Comparison of ENCODE assay signal across 8 mouse cellular contexts in genomic region chr5:24623041-24623985, GRCm38 (mm10). TPM values are rescaled to one million over a fixed set of nuclear protein-coding genes. Genes with fewer than 3 reads are reported as not detected.
DNase-seq lines count a peak whose midpoint lies in the region; ATAC-seq and TF ChIP-seq lines count a peak whose summit lies in the region.

No protein-coding gene starts in this region.

- peak overlapping the region; percentile 76 for H3K9ac ChIP-seq in heart, embryonic 12.5 days
- H3K9ac ChIP-seq in ES-Bruce4 (ENCODE audit: low read depth, poor library complexity, severe bottlenecking), result no peak overlapping the region
- H3K9ac ChIP-seq in embryonic facial prominence, embryonic 15.5 days, result no peak overlapping the region
- peak overlapping the region; percentile 81 for H3K9ac ChIP-seq in limb, embryonic 13.5 days

- DNase-seq in heart, postnatal 4 days, result no peak
- DNase-seq in urinary bladder, adult 2 months (ENCODE audit: low spot score), result no peak
- no peak for DNase-seq in thymus, postnatal 0 days (ENCODE audit: low spot score)

- peak overlapping the region; percentile 93 for H3K4me2 ChIP-seq in heart, embryonic 12.5 days
- peak overlapping the region; percentile 84 for H3K4me2 ChIP-seq in embryonic facial prominence, embryonic 15.5 days (replicated peaks)
- peak overlapping the region; percentile 91 for H3K4me2 ChIP-seq in limb, embryonic 13.5 days (replicated peaks)

- TF ChIP-seq CTCF in ES-Bruce4 (IDR thresholded peaks at IDR 0.05; ENCODE audit: low read depth, low read length), result no peak

- TF ChIP-seq EP300 in ES-Bruce4 (IDR thresholded peaks at IDR 0.05; ENCODE audit: insufficient read depth, low read depth, low read length), result no peak

- H3K36me3 ChIP-seq in heart, embryonic 12.5 days, result no peaks in the 10 kb centered on the region
- H3K36me3 ChIP-seq in ES-Bruce4 (ENCODE audit: control insufficient read depth, insufficient read depth, low read length, poor library complexity, severe bottlenecking), result no peaks in the 10 kb centered on the region
- H3K36me3 ChIP-seq in embryonic facial prominence, embryonic 15.5 days, result no peaks in the 10 kb centered on the region
- no peaks in the 10 kb centered on the region for H3K36me3 ChIP-seq in limb, embryonic 13.5 days

- H3K4me1 ChIP-seq in heart, embryonic 12.5 days (replicated peaks), result peaks cover 11% of the 10 kb centered on the region; the same call in 1 of the 2 replicates
- H3K4me1 ChIP-seq in ES-Bruce4 (ENCODE audit: control insufficient read depth, insufficient read depth, low read length), result no peaks in the 10 kb centered on the region
- H3K4me1 ChIP-seq in embryonic facial prominence, embryonic 15.5 days, result peaks cover 24% of the 10 kb centered on the region
- peaks cover 37% of the 10 kb centered on the region for H3K4me1 ChIP-seq in limb, embryonic 13.5 days

- no peak for ATAC-seq in heart, embryonic 12.5 days (ENCODE audit: insufficient number of reproducible peaks, low FRiP score)
- no peak for ATAC-seq in embryonic facial prominence, embryonic 15.5 days (ENCODE audit: insufficient number of reproducible peaks, low FRiP score, low TSS enrichment, low read depth)
- ATAC-seq in limb, embryonic 13.5 days (ENCODE audit: low FRiP score, low read depth), result no peak
- ATAC-seq in monocyte, adult 5-6 weeks (replicated peaks; ENCODE audit: insufficient number of reproducible peaks, low FRiP score, low TSS enrichment, poor library complexity, severe bottlenecking), result no peak

- no peak for TF ChIP-seq POLR2A in ES-Bruce4 (IDR thresholded peaks at IDR 0.05; ENCODE audit: insufficient read depth, low read length)

- H3K27me3 ChIP-seq in heart, embryonic 12.5 days (replicated peaks), result peaks cover 52% of the 10 kb centered on the region
- no peaks in the 10 kb centered on the region for H3K27me3 ChIP-seq in ES-Bruce4 (ENCODE audit: control insufficient read depth, insufficient read depth, low read length, poor library complexity, severe bottlenecking)
- peaks cover 17% of the 10 kb centered on the region for H3K27me3 ChIP-seq in embryonic facial prominence, embryonic 15.5 days
- peaks cover 39% of the 10 kb centered on the region for H3K27me3 ChIP-seq in limb, embryonic 13.5 days

- peak overlapping the region; percentile 60 for H3K4me3 ChIP-seq in heart, embryonic 12.5 days
- 0 out of 2 replicates have a peak overlapping the region, but pooled peaks have one; percentile 31 for H3K4me3 ChIP-seq in ES-Bruce4 (ENCODE audit: low read depth, low read length)
- peak overlapping the region; percentile 52 for H3K4me3 ChIP-seq in embryonic facial prominence, embryonic 15.5 days (replicated peaks)
- H3K4me3 ChIP-seq in limb, embryonic 13.5 days, result peak overlapping the region; percentile 56

- no peaks in the 10 kb centered on the region for H3K9me3 ChIP-seq in heart, embryonic 12.5 days (replicated peaks)
- H3K9me3 ChIP-seq in ES-Bruce4 (replicated peaks; ENCODE audit: control insufficient read depth, insufficient read depth, low read length, poor library complexity, severe bottlenecking), result no peaks in the 10 kb centered on the region
- H3K9me3 ChIP-seq in embryonic facial prominence, embryonic 15.5 days (replicated peaks), result no peaks in the 10 kb centered on the region
- H3K9me3 ChIP-seq in limb, embryonic 13.5 days, result no peaks in the 10 kb centered on the region

- WGBS in heart, embryonic 12.5 days, result 51% methylated on average over 8 of the region's 8 CpGs
- WGBS in embryonic facial prominence, embryonic 15.5 days, result 49% methylated on average over 8 of the region's 8 CpGs
- WGBS in limb, embryonic 13.5 days, result 47% methylated on average over 8 of the region's 8 CpGs

- no peak overlapping the region for H3K27ac ChIP-seq in heart, embryonic 12.5 days (ENCODE audit: poor library complexity, severe bottlenecking)
- H3K27ac ChIP-seq in ES-Bruce4 (ENCODE audit: insufficient read depth, low read length), result no peak overlapping the region
- H3K27ac ChIP-seq in embryonic facial prominence, embryonic 15.5 days (replicated peaks), result no peak overlapping the region
- H3K27ac ChIP-seq in limb, embryonic 13.5 days, result no peak overlapping the region

RNA-seq across cellular contexts. Expression of gene Smarcd3, which starts 0.9 kb away (rescaled TPM):
- 86.4 and 90.3 TPM in 2 replicates for polyA plus RNA-seq in heart, embryonic 12.5 days (2016; fragmentation: Nextera tagmentation; extraction: Ambion mirVana)
- 10 to 100 TPM; 89.7 to 96.9 TPM for total RNA-seq in heart, postnatal 4 days (2021)
- polyA plus RNA-seq in ES-Bruce4 (2011; ENCODE audit: insufficient read depth, insufficient read length, low read depth, missing spikeins), result 1.5 and 1.9 TPM in 2 replicates
- 39.7 and 42.4 TPM in 2 replicates for polyA plus RNA-seq in embryonic facial prominence, embryonic 15.5 days (2015; fragmentation: Nextera tagmentation; extraction: Ambion mirVana)
- polyA plus RNA-seq in limb, embryonic 13.5 days (2015; fragmentation: Nextera tagmentation; extraction: Ambion mirVana), result 51.2 and 51.3 TPM in 2 replicates
- total RNA-seq in monocyte, adult 5-6 weeks (2017), result 1.3 to 8.1 TPM (median 3.0 TPM) in 3 replicates
- 80.3 and 83.2 TPM in 2 replicates for polyA plus RNA-seq in urinary bladder, adult 2 months (2012; rRNA removed)
- 2.0 and 2.5 TPM in 2 replicates for polyA plus RNA-seq in thymus, postnatal 0 days (2015; fragmentation: Nextera tagmentation; extraction: Ambion mirVana)

RNA-seq across cellular contexts. Expression of gene Chpf2, which starts 36.8 kb away (rescaled TPM):
- 20.1 and 22.8 TPM in 2 replicates for polyA plus RNA-seq in heart, embryonic 12.5 days (2016; fragmentation: Nextera tagmentation; extraction: Ambion mirVana)
- 10 to 100 TPM; 19.9 to 21.6 TPM for total RNA-seq in heart, postnatal 4 days (2021)
- polyA plus RNA-seq in ES-Bruce4 (2011; ENCODE audit: insufficient read depth, insufficient read length, low read depth, missing spikeins), result 5.7 and 8.3 TPM in 2 replicates
- polyA plus RNA-seq in embryonic facial prominence, embryonic 15.5 days (2015; fragmentation: Nextera tagmentation; extraction: Ambion mirVana), result 30.3 and 33.1 TPM in 2 replicates
- 31.6 and 33.3 TPM in 2 replicates for polyA plus RNA-seq in limb, embryonic 13.5 days (2015; fragmentation: Nextera tagmentation; extraction: Ambion mirVana)
- 13.2 to 33.8 TPM (median 15.2 TPM) in 3 replicates for total RNA-seq in monocyte, adult 5-6 weeks (2017)
- polyA plus RNA-seq in urinary bladder, adult 2 months (2012; rRNA removed), result 30.2 and 34.5 TPM in 2 replicates
- 16.8 and 18.5 TPM in 2 replicates for polyA plus RNA-seq in thymus, postnatal 0 days (2015; fragmentation: Nextera tagmentation; extraction: Ambion mirVana)

RNA-seq across cellular contexts. Expression of gene Abcf2, which starts 46.0 kb away (rescaled TPM):
- polyA plus RNA-seq in heart, embryonic 12.5 days (2016; fragmentation: Nextera tagmentation; extraction: Ambion mirVana), result 79.0 and 80.6 TPM in 2 replicates
- 10 to 100 TPM; 47.4 to 49.3 TPM for total RNA-seq in heart, postnatal 4 days (2021)
- 113 and 120 TPM in 2 replicates for polyA plus RNA-seq in ES-Bruce4 (2011; ENCODE audit: insufficient read depth, insufficient read length, low read depth, missing spikeins)
- 93.7 and 100 TPM in 2 replicates for polyA plus RNA-seq in embryonic facial prominence, embryonic 15.5 days (2015; fragmentation: Nextera tagmentation; extraction: Ambion mirVana)
- polyA plus RNA-seq in limb, embryonic 13.5 days (2015; fragmentation: Nextera tagmentation; extraction: Ambion mirVana), result 120 and 128 TPM in 2 replicates
- 33.8 to 45.3 TPM (median 42.1 TPM) in 3 replicates for total RNA-seq in monocyte, adult 5-6 weeks (2017)
- polyA plus RNA-seq in urinary bladder, adult 2 months (2012; rRNA removed), result 44.5 and 50.0 TPM in 2 replicates
- 119 and 121 TPM in 2 replicates for polyA plus RNA-seq in thymus, postnatal 0 days (2015; fragmentation: Nextera tagmentation; extraction: Ambion mirVana)

Comparison
In these comparisons a context has a peak if more than half of its experiments do, and no peak if none do; other contexts are left out.
1. H3K9ac ChIP-seq: peak in heart, embryonic 12.5 days (single experiment) and limb, embryonic 13.5 days (single experiment); none in ES-Bruce4 (single experiment) and embryonic facial prominence, embryonic 15.5 days (single experiment).
2. RNA of gene Smarcd3, which starts 0.9 kb away (polyA plus RNA-seq): 86.4 to 90.3 TPM in heart, embryonic 12.5 days, 80.3 to 83.2 TPM in urinary bladder, adult 2 months, 51.2 to 51.3 TPM in limb, embryonic 13.5 days and 39.7 to 42.4 TPM in embryonic facial prominence, embryonic 15.5 days; 2.0 to 2.5 TPM in thymus, postnatal 0 days and 1.5 to 1.9 TPM in ES-Bruce4; every median in the first group is over 10 times any median in the second.
3. Peak in every context shown above with its lines, with median percentiles within 50 percentile points of each other: H3K4me2 ChIP-seq and H3K4me3 ChIP-seq.